Mouse (Mus musculus): ENCODE measurements around the gene Gm4707. TPM values are rescaled to one million over a fixed set of nuclear protein-coding genes. Genes with fewer than 3 reads are reported as not detected.

Gm4707 gene
- not detected for polyA plus RNA-seq (2014; fragmentation: Illumina TruSeq; extraction: RNeasy Lipid Tissue Mini Kit (QIAGEN cat#74804); ENCODE audit: insufficient read depth, low read depth, low replicate concordance)

GRCm38 (mm10) chr17:71459818-71460217, at the start of gene Gm4707:
TSS of gene Gm4707 (minus strand) at chr17:71459918.

GRCm38 (mm10) chr17:71474762-71475704, 15.3 kb upstream of the Gm4707 start, which contains the start of gene Smchd1:
TSS of gene Smchd1 (minus strand) at chr17:71475343.

Other genes with a start within 250 kb of the Gm4707 start
- gene Emilin2, start 147.9 kb downstream of the Gm4707 start, polyA plus RNA-seq (2014; fragmentation: Illumina TruSeq; extraction: RNeasy Lipid Tissue Mini Kit (QIAGEN cat#74804); ENCODE audit: insufficient read depth, low read depth, low replicate concordance) = 7.4 TPM
- gene Smchd1, start 15.4 kb upstream of the Gm4707 start, polyA plus RNA-seq (2014; fragmentation: Illumina TruSeq; extraction: RNeasy Lipid Tissue Mini Kit (QIAGEN cat#74804); ENCODE audit: insufficient read depth, low read depth, low replicate concordance) = 16.6 TPM
- gene Ndc80, start 66.9 kb upstream of the Gm4707 start, polyA plus RNA-seq (2014; fragmentation: Illumina TruSeq; extraction: RNeasy Lipid Tissue Mini Kit (QIAGEN cat#74804); ENCODE audit: insufficient read depth, low read depth, low replicate concordance) = 1.00 TPM
- 0.29 TPM for gene Spdya, start 92.1 kb upstream of the Gm4707 start, polyA plus RNA-seq (2014; fragmentation: Illumina TruSeq; extraction: RNeasy Lipid Tissue Mini Kit (QIAGEN cat#74804); ENCODE audit: insufficient read depth, low read depth, low replicate concordance)
- 15.7 TPM for gene Wdr43, start 156.0 kb upstream of the Gm4707 start, polyA plus RNA-seq (2014; fragmentation: Illumina TruSeq; extraction: RNeasy Lipid Tissue Mini Kit (QIAGEN cat#74804); ENCODE audit: insufficient read depth, low read depth, low replicate concordance)
- gene Togaram2, start 213.3 kb upstream of the Gm4707 start, polyA plus RNA-seq (2014; fragmentation: Illumina TruSeq; extraction: RNeasy Lipid Tissue Mini Kit (QIAGEN cat#74804); ENCODE audit: insufficient read depth, low read depth, low replicate concordance) = 9.2 TPM

All from lung, adult 10 weeks (tissue).